Mouse (Mus musculus) neural tube, embryonic 12.5 days (tissue): Measurements from ENCODE around the gene Itpr1. TPM values are rescaled to one million over a fixed set of nuclear protein-coding genes. Genes with fewer than 3 reads are reported as not detected.

ENCODE experiments used
- ATAC-seq: fragments of 200-750 bp; cut with Nextera tagmentation; 2 replicates; pipeline ENCODE4 v1.8.0; 2017; ENCODE audit warnings: low read depth, mild to moderate bottlenecking, moderate TSS enrichment, moderate library complexity; ENCODE audit not compliant: low FRiP score
- H3K27ac ChIP-seq: fragments of 300-500 bp; sonication (generic); 2 replicates; pipeline ENCODE4 v1.5.1; 2016
- H3K27me3 ChIP-seq: fragments of 300-500 bp; sonication (generic); replicated peaks from 2 replicates; pipeline ENCODE4 v1.6.1; 2016; ENCODE audit warnings: mild to moderate bottlenecking
- H3K36me3 ChIP-seq: fragments of 300-500 bp; sonication (generic); 2 replicates; pipeline ENCODE4 v1.6.1; 2016; ENCODE audit warnings: mild to moderate bottlenecking
- H3K4me1 ChIP-seq: fragments of 300-500 bp; sonication (generic); 2 replicates; pipeline ENCODE4 v1.6.1; 2016
- H3K4me2 ChIP-seq: fragments of 300-500 bp; sonication (generic); replicated peaks from 2 replicates; pipeline ENCODE4 v1.6.1; 2016; ENCODE audit warnings: mild to moderate bottlenecking
- H3K4me3 ChIP-seq: fragments of 300-500 bp; sonication (generic); 2 replicates; pipeline ENCODE4 v1.5.1; 2016
- H3K9ac ChIP-seq: fragments of 300-500 bp; sonication (generic); 2 replicates; pipeline ENCODE4 v1.6.1; 2016; ENCODE audit warnings: mild to moderate bottlenecking
- H3K9me3 ChIP-seq: fragments of 300-500 bp; sonication (generic); 2 replicates; pipeline ENCODE4 v1.6.1; 2016; ENCODE audit warnings: mild to moderate bottlenecking
- WGBS: fragments of 180-500 bp; shearing (Covaris S2); methylation state at CpG from one replicate; pipeline ENCODE4 v1.1.7; 2016; 5-methylcytosine and 5-hydroxymethylcytosine counted together
- polyA plus RNA-seq: library from polyadenylated mRNA; unstranded; fragments of >200 nt; fragmentation: Nextera tagmentation; extraction: Ambion mirVana; gene quantifications from 2 replicates; pipeline ENCODE4 v1.2.1, GENCODE M21; 2016

Gene Itpr1
- polyA plus RNA-seq, 1 experiment from 2014 or later: 6.9 TPM

DNA sequence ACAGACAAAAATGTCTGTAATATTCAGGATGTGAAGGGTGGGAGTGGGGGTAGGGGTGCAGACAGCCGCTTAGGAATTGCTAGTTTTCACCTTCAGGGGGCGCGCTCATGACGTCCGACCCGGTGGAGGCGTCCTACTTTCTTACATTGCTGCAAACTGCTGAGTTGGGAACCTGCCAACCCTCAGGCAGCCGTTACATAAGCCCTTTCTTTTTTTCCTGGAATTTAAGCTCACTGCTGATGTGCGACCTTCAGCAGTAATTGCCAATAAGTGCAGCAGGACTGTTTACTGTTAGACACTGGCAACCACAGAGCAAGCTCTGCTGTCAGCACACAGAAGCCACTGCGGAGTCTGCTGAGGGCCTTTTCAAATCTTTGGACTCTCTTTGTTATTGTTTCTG is 213.9 kb downstream of the Itpr1 start:
- Histone ChIP-seq H3K27ac (no peak overlapping the region), H3K4me1 (peaks cover 10% of the 10 kb centered on the region), H3K4me3 (no peak overlapping the region), H3K36me3 (no peaks in the 10 kb centered on the region), H3K9me3 (no peaks in the 10 kb centered on the region), H3K27me3 (no peaks in the 10 kb centered on the region), H3K4me2 (0 out of 2 replicates have a peak overlapping the region, but pooled peaks have one; percentile 9), H3K9ac (no peak overlapping the region)
- ATAC-seq: peak; percentile 51; the same call in 1 of the 2 replicates
- WGBS: 24% methylated on average over 10 of the region's 10 CpGs

DNA sequence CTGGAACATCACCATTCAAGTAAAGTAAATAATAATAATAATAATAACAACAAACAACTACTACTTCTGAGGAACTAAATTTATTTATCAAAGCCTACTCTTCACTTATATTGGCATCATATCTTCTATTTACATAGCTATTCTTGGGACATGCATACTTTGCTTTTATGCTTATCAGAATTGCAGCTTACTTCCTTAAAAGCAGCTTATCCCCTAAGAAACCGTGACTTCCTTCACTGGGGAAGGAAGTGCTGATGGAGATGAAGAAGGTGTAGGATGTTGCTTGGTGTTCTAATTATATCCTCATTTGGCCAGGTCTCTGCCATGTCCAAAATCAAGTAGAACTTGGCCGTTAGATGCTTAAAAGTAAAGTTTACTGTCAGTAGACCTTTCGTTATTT is 215.5 kb downstream of the Itpr1 start:
- no peaks in the 10 kb centered on the region for H3K9me3 ChIP-seq
- H3K4me2 ChIP-seq: no peak overlapping the region

DNA sequence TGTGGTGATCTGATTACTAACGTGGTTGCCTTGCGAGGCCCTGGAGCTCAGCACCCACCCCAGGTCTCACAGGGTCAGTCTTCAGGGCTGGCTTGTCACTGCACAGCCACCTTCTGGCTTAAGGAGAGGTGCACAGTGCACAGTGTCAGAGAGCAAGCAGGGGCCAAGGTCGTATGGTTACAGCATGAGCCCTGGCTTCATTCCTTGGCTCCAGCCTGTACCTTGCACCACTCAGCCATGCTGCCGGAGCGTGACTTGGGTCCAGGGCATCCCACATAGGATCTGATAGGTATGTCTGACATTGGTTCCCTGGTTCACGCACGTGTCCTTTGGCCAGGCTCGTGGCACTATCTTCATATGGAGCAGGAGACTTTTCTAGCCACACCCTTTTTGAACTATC is 217.1 kb downstream of the Itpr1 start:
- WGBS: 92% methylated on average over 8 of the region's 8 CpGs
- no peak overlapping the region for H3K27ac ChIP-seq
- no peaks in the 10 kb centered on the region for H3K27me3 ChIP-seq
- no peak overlapping the region for H3K9ac ChIP-seq
- H3K9me3 ChIP-seq: no peaks in the 10 kb centered on the region
- no peak overlapping the region for H3K4me3 ChIP-seq
- peaks cover 7% of the 10 kb centered on the region; the same call in 1 of the 2 replicates for H3K4me1 ChIP-seq
- ATAC-seq: no peak
- no peak overlapping the region for H3K4me2 ChIP-seq
- no peaks in the 10 kb centered on the region for H3K36me3 ChIP-seq

More for the DNA sequence above, 215.5 kb downstream of the Itpr1 start:
- Histone ChIP-seq H3K27ac (no peak overlapping the region), H3K36me3 (no peaks in the 10 kb centered on the region), H3K9ac (no peak overlapping the region), H3K4me3 (no peak overlapping the region), H3K27me3 (no peaks in the 10 kb centered on the region), H3K4me1 (peaks cover 10% of the 10 kb centered on the region)
- 89% methylated on average over 3 of the region's 3 CpGs for WGBS
- no peak for ATAC-seq

DNA sequence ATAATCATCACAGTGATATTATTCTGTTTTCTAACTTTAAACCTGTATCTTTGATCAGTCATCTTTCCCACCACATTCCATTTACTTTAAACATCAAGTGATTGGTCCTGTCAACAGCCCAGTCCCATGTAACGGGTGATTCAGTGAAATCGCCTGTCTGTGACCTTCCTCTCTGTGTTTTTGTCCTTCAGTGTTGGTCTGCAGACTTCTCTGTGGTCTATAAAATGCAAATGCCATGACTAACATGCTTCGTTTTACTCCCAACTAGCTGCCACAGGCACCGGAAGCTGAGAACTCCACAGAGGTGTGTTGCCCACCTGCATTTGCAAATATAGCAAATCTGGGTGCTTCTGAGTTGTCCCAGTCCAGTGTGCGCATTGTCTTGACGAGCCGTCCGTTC is 218.3 kb downstream of the Itpr1 start:
- no peak overlapping the region for H3K27ac ChIP-seq
- H3K9me3 ChIP-seq: no peaks in the 10 kb centered on the region
- 88% methylated on average over 8 of the region's 8 CpGs for WGBS
- peaks cover 4% of the 10 kb centered on the region; the same call in 1 of the 2 replicates for H3K4me1 ChIP-seq
- H3K27me3 ChIP-seq: no peaks in the 10 kb centered on the region
- H3K9ac ChIP-seq: no peak overlapping the region
- ATAC-seq: no peak
- no peaks in the 10 kb centered on the region for H3K36me3 ChIP-seq
- no peak overlapping the region for H3K4me2 ChIP-seq
- no peak overlapping the region for H3K4me3 ChIP-seq

DNA sequence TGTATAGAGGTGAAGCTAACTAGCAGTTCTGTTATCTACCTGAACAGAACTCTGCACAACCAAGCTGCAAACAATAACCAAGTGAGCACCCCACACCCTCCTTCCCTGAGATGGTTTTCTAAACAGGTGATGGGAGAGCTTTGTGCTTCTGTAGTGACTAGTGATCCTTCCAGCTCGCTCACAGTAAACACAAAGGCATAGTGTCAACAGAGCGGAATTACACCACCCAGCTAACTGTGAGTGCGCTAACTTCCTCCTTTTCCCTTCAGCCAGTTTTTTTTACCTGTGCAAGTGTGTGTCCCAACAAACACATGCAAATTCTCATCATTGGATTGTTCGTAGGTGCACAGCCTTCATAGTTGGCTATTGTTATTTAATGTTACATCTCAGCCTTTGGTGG is 219.9 kb downstream of the Itpr1 start:
- Histone ChIP-seq H3K9ac (no peak overlapping the region), H3K27ac (no peak overlapping the region), H3K36me3 (no peaks in the 10 kb centered on the region), H3K9me3 (no peaks in the 10 kb centered on the region), H3K4me2 (no peak overlapping the region), H3K4me1 (no peaks in the 10 kb centered on the region), H3K4me3 (no peak overlapping the region), H3K27me3 (no peaks in the 10 kb centered on the region)
- no peak for ATAC-seq
- 86% methylated on average over 4 of the region's 4 CpGs for WGBS

DNA sequence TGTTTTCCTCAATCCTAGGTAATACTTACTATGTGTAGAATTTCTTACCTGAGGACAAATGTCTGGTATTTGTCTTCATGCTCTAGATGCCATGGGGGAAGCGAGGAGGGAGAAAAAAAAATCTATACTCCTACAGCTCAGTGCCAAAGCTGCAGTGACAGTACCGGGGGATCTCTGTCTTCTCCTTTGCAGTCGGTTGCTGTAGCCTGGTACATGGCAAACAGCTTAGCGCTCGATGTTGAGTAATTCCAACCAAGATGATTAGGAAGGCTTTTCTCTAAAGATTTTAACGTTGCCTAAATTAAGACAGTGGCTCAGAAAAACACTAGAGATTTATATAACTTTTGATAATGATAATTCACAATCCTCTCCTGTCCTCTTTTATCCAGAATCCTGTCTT is 221.9 kb downstream of the Itpr1 start:
- no peaks in the 10 kb centered on the region for H3K27me3 ChIP-seq
- no peak overlapping the region for H3K9ac ChIP-seq
- H3K27ac ChIP-seq: no peak overlapping the region
- no peaks in the 10 kb centered on the region for H3K4me1 ChIP-seq
- H3K4me2 ChIP-seq: no peak overlapping the region
- no peak overlapping the region for H3K4me3 ChIP-seq
- no peaks in the 10 kb centered on the region for H3K9me3 ChIP-seq
- H3K36me3 ChIP-seq: no peaks in the 10 kb centered on the region
- 79% methylated on average over 6 of the region's 6 CpGs for WGBS
- no peak for ATAC-seq

DNA sequence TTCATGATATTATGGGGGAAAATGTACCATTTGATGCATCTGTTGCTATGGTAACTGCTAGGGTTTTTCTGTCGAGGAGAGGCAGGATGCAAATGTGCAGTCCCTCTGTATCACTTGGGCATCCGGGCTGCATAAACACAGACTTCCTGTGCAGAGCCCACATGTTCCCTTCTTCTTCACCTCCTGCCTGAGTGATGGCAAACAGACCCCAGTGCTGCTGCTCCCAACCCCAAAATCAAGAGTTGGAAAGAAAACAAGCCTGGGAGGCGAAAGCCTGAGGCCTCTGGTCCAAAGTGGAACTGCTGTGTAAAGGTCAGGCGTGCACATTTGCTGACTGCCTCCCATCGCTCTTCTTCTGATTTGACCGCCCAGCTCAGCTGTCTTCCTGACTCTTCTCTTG is 222.6 kb downstream of the Itpr1 start:
- no peak for ATAC-seq
- H3K27ac ChIP-seq: no peak overlapping the region
- no peak overlapping the region for H3K9ac ChIP-seq

DNA sequence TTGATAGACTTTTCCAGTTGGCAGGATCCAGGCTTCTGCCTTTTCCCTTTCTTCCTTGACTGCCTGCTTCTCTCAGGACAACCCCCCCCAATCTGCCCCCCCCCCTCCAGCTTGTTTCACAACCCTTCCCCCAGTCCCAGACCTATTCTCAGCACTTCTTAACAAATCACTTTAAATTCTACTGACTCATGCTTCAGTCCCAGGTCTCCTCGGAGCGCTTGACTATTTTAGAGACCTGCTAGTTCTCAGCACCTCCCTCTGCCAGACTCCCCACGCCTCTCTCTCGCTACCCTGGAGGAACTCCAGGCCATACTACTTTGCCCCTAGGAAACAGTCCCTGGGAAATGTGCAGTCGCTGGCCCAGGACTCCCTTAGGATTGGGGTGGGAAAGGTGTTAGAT is 223.7 kb downstream of the Itpr1 start:
- H3K27ac ChIP-seq: no peak overlapping the region
- H3K4me3 ChIP-seq: no peak overlapping the region
- H3K9ac ChIP-seq: no peak overlapping the region
- no peaks in the 10 kb centered on the region for H3K4me1 ChIP-seq
- 54% methylated on average over 5 of the region's 5 CpGs for WGBS
- H3K36me3 ChIP-seq: peaks cover 4% of the 10 kb centered on the region
- H3K9me3 ChIP-seq: no peaks in the 10 kb centered on the region
- no peak for ATAC-seq
- no peak overlapping the region for H3K4me2 ChIP-seq
- no peaks in the 10 kb centered on the region for H3K27me3 ChIP-seq

More for the DNA sequence above, 222.6 kb downstream of the Itpr1 start:
- H3K27me3 ChIP-seq: no peaks in the 10 kb centered on the region
- H3K4me3 ChIP-seq: no peak overlapping the region
- H3K9me3 ChIP-seq: no peaks in the 10 kb centered on the region
- H3K4me2 ChIP-seq: no peak overlapping the region
- H3K36me3 ChIP-seq: peaks cover 1% of the 10 kb centered on the region
- H3K4me1 ChIP-seq: no peaks in the 10 kb centered on the region
- WGBS: 60% methylated on average over 6 of the region's 6 CpGs

DNA sequence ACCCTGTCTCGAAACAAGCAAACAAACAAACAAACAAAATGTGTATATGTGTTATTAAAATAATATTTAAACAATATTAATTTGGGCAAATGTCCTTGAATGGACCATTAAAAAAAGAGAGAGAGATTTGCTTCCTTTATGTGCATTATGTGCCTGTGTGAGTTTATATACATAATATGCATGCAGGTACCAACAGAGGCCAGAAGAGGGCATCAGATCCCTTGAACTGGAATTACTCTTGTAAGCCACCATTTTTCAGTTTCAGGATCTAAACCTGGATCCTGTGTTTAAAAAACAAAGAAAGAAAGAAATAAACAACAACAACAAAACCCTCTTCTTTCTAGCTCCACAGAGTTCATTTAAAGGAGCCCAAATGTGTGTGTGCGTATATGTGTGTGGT is 228.4 kb downstream of the Itpr1 start:
- Histone ChIP-seq H3K4me3 (no peak overlapping the region), H3K4me2 (no peak overlapping the region), H3K4me1 (no peaks in the 10 kb centered on the region), H3K36me3 (peaks cover 4% of the 10 kb centered on the region), H3K9me3 (no peaks in the 10 kb centered on the region), H3K27me3 (no peaks in the 10 kb centered on the region), H3K9ac (no peak overlapping the region), H3K27ac (no peak overlapping the region)
- ATAC-seq: no peak
- WGBS: 95% methylated on average over 2 of the region's 2 CpGs

DNA sequence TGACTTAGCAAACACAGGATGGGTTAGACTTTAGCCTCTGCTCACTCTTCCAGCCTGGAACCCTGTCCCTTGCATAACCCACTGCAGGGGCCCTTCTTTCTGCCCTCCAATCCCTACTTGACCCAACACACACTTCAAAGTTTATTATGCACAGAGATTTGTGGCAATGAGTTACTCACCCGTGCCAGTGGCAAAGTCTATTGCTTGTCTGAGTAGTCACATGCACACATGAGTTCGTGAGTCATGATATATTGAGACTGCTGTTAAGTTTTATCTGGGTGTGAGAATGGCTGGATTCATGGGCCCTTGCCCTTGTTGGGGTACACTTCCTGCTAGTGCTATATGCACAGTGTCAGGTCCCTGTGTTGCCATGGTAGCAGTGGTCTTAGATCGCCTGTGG is 229.4 kb downstream of the Itpr1 start:
- Histone ChIP-seq H3K36me3 (peaks cover 4% of the 10 kb centered on the region), H3K27ac (no peak overlapping the region), H3K4me1 (no peaks in the 10 kb centered on the region), H3K4me3 (no peak overlapping the region), H3K9me3 (no peaks in the 10 kb centered on the region), H3K4me2 (no peak overlapping the region), H3K27me3 (no peaks in the 10 kb centered on the region), H3K9ac (no peak overlapping the region)
- 91% methylated on average over 3 of the region's 3 CpGs for WGBS
- no peak for ATAC-seq

DNA sequence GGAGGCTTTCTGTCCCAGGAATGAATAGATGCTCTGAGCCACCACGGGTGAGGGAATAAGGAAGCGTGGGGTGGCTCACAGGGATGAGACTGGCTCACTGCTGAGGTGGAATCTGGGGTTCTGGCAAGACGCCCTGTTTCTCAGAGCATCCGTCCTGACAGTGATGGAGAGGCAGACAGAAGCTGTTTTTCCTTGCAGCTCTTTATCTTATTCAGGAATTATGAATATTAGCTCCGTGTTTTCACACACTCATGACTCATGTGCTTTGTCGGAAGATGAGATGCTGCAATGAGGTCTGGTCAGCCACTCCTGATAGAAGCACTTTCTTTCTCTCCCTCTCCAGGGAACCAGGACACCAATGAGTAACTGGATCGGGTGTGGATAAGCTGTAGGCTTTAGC is 231.5 kb downstream of the Itpr1 start:
- no peak for ATAC-seq
- 83% methylated on average over 7 of the region's 7 CpGs for WGBS
- no peak overlapping the region for H3K4me2 ChIP-seq
- H3K27me3 ChIP-seq: no peaks in the 10 kb centered on the region
- no peak overlapping the region for H3K9ac ChIP-seq
- H3K4me1 ChIP-seq: no peaks in the 10 kb centered on the region
- no peaks in the 10 kb centered on the region for H3K9me3 ChIP-seq
- no peak overlapping the region for H3K27ac ChIP-seq
- H3K36me3 ChIP-seq: peaks cover 4% of the 10 kb centered on the region
- H3K4me3 ChIP-seq: no peak overlapping the region

DNA sequence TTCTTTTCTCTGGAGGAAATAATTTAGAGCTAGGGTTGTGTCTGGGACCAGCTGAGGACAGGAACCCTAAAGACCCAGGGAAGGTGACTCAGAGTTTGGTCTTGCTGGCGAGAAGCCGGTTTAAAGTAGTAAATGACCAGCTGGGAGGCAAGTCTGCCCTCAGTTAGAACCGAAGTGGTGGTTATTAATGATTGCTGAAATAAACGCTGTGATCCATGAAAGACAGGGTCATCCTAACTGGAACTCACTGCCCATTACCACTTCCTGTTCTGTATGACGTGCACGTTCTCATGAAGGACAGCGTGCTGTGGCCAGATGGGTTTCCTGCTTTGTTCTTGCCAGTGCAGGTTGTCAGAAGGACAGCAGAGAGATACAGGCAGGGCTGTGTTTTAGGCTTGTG is 232.1 kb downstream of the Itpr1 start:
- Histone ChIP-seq H3K27me3 (no peaks in the 10 kb centered on the region), H3K9ac (no peak overlapping the region), H3K9me3 (no peaks in the 10 kb centered on the region), H3K4me2 (no peak overlapping the region), H3K4me3 (no peak overlapping the region), H3K36me3 (peaks cover 4% of the 10 kb centered on the region), H3K4me1 (no peaks in the 10 kb centered on the region), H3K27ac (no peak overlapping the region)
- 82% methylated on average over 7 of the region's 7 CpGs for WGBS
- ATAC-seq: no peak

DNA sequence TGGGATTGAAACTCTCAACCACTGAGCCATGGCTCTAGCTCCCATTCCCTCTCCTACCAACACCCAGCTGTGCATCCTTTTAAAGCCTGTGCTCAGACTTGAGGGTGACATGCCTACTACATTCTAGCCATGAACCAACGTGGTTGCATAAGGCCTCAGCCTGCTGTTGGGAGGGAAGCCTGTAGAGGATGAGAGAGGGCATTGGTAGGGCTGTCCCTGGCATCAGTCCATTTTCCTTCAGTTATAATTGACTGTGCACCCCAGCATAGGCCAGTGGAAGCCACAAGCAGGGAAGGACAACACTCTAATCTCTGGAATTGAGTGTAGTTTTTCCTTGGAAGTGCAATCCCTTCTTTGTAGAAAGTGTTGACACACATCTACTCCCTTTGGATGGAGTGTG is 233.9 kb downstream of the Itpr1 start:
- no peaks in the 10 kb centered on the region for H3K9me3 ChIP-seq
- H3K27me3 ChIP-seq: no peaks in the 10 kb centered on the region
- H3K27ac ChIP-seq: no peak overlapping the region
- no peaks in the 10 kb centered on the region for H3K36me3 ChIP-seq
- H3K4me1 ChIP-seq: no peaks in the 10 kb centered on the region
- H3K9ac ChIP-seq: no peak overlapping the region
- ATAC-seq: no peak
- no peak overlapping the region for H3K4me3 ChIP-seq
- H3K4me2 ChIP-seq: no peak overlapping the region
- 80% methylated on average over 1 of the region's 1 CpGs for WGBS
